ENCODE assay signal across 28 mouse cellular contexts in genomic region chr1:36562388-36562787, GRCm38 (mm10). TPM values are rescaled to one million over a fixed set of nuclear protein-coding genes. Genes with fewer than 3 reads are reported as not detected.
DNase-seq lines count a peak whose midpoint lies in the region; ATAC-seq lines count a peak whose summit lies in the region.
"Had no signal": no experiment of that assay in that cellular context is flagged by ENCODE, and none has a peak within 500 bp of the region (broad histone marks: within the 10 kb centered on the region; RNA-seq: fewer than 3 reads in every experiment).

No protein-coding gene starts in this region.

- H3K27me3 ChIP-seq in heart, embryonic 10.5 days (ENCODE audit: insufficient read depth, poor library complexity, severe bottlenecking), result 0 out of 2 replicates have a peak, but pooled peaks cover 6% of the 10 kb centered on the region
- no peaks in the 10 kb centered on the region for H3K27me3 ChIP-seq in kidney, embryonic 15.5 days
- H3K27me3 ChIP-seq: embryonic facial prominence, embryonic 15.5 days; Patski had no signal

- peak overlapping the region; percentile 47 for H3K27ac ChIP-seq in heart, embryonic 10.5 days
- H3K27ac ChIP-seq in kidney, embryonic 15.5 days, result peak overlapping the region; percentile 100; the same call in 1 of the 2 replicates
- H3K27ac ChIP-seq in brown adipose tissue, adult 24 weeks (replicated peaks; ENCODE audit: low read depth, low read length), result peak overlapping the region; percentile 95
- H3K27ac ChIP-seq: embryonic facial prominence, embryonic 15.5 days; forebrain, embryonic 10.5 days had no signal

- H3K9me3 ChIP-seq in heart, embryonic 10.5 days, result no peaks in the 10 kb centered on the region
- no peaks in the 10 kb centered on the region for H3K9me3 ChIP-seq in kidney, embryonic 15.5 days (replicated peaks)
- H3K9me3 ChIP-seq: embryonic facial prominence, embryonic 15.5 days; forebrain, embryonic 10.5 days; G1E had no signal

- peaks cover 82% of the 10 kb centered on the region for H3K4me1 ChIP-seq in heart, embryonic 10.5 days
- peaks cover 77% of the 10 kb centered on the region for H3K4me1 ChIP-seq in kidney, embryonic 15.5 days
- H3K4me1 ChIP-seq in brown adipose tissue, adult 24 weeks (ENCODE audit: control insufficient read depth, insufficient read depth, insufficient read length, low read length), result peaks cover 47% of the 10 kb centered on the region

- H3K4me2 ChIP-seq in kidney, embryonic 15.5 days, result no peak overlapping the region
- H3K4me2 ChIP-seq: embryonic facial prominence, embryonic 15.5 days; heart, embryonic 11.5 days had no signal

- WGBS in heart, embryonic 10.5 days, result 48% methylated on average over 4 of the region's 4 CpGs
- 56% methylated on average over 4 of the region's 4 CpGs for WGBS in kidney, embryonic 15.5 days

- ATAC-seq in kidney, embryonic 15.5 days (replicated peaks; ENCODE audit: low FRiP score), result no peak
- ATAC-seq: activated CD4-positive, CD25-positive, alpha-beta regulatory T cell, adult 4 months; forebrain, embryonic 14.5 days; hindbrain, embryonic 16.5 days; inflammation-experienced regulatory T-cells, adult 6 months; intestine, postnatal 0 days had no signal

- H3K4me3 ChIP-seq in heart, embryonic 10.5 days, result no peak overlapping the region
- no peak overlapping the region for H3K4me3 ChIP-seq in kidney, embryonic 15.5 days (replicated peaks)
- no peak overlapping the region for H3K4me3 ChIP-seq in brown adipose tissue, adult 24 weeks (ENCODE audit: insufficient read depth, low read depth, low read length)
- H3K4me3 ChIP-seq: embryonic facial prominence, embryonic 15.5 days; erythroblast, embryonic 14.5 days; forebrain, embryonic 10.5 days had no signal

- no peaks in the 10 kb centered on the region for H3K36me3 ChIP-seq in heart, embryonic 10.5 days
- no peaks in the 10 kb centered on the region for H3K36me3 ChIP-seq in kidney, embryonic 15.5 days
- H3K36me3 ChIP-seq: embryonic facial prominence, embryonic 15.5 days; forebrain, embryonic 10.5 days; G1E had no signal

- no peak for DNase-seq in heart, embryonic 10.5 days (ENCODE audit: low spot score)
- no peak for DNase-seq in heart, adult 8-10 months (ENCODE audit: low spot score)
- DNase-seq in kidney, adult 8-10 months, result no peak
- DNase-seq in testis, postnatal 14 days (ENCODE audit: low spot score), result no peak
- DNase-seq in cerebellum, adult 11 months, result no peak
- DNase-seq: adrenal gland, postnatal 25 days; cerebellum, adult 8-10 months; cerebellum, postnatal 14 days; embryo, embryonic 11 days; gastrocnemius, postnatal 10 days had no signal

- no peak overlapping the region for H3K9ac ChIP-seq in kidney, embryonic 15.5 days
- H3K9ac ChIP-seq: embryonic facial prominence, embryonic 15.5 days had no signal

RNA-seq across cellular contexts. Expression of gene Sema4c, which starts 4.2 kb away (rescaled TPM):
- 12.2 and 15.2 TPM in 2 replicates for polyA plus RNA-seq in heart, embryonic 10.5 days (2016; fragmentation: Nextera tagmentation; extraction: Ambion mirVana)
- 10 to 100 TPM; 10.8 to 13.4 (median 11.2) TPM for total RNA-seq in heart, adult 8-10 months (2022)
- 19.3 and 23.3 TPM in 2 replicates for polyA plus RNA-seq in kidney, embryonic 15.5 days (2015; fragmentation: Nextera tagmentation; extraction: Ambion mirVana)
- 4.1 and 6.7 TPM in 2 replicates for polyA plus RNA-seq in brown adipose tissue, adult 24 weeks (2012; ENCODE audit: insufficient read depth, insufficient read length, missing spikeins)
- polyA plus RNA-seq: G1E had no signal

RNA-seq across cellular contexts. Expression of gene Ankrd39, which starts 15.1 kb away (rescaled TPM):
- 23.9 and 24.5 TPM in 2 replicates for polyA plus RNA-seq in heart, embryonic 10.5 days (2016; fragmentation: Nextera tagmentation; extraction: Ambion mirVana)
- total RNA-seq in heart, adult 8-10 months (2022), result 1 to 10 TPM; 5.4 to 8.2 (median 7.1) TPM
- polyA plus RNA-seq in kidney, embryonic 15.5 days (2015; fragmentation: Nextera tagmentation; extraction: Ambion mirVana), result 26.2 and 26.3 TPM in 2 replicates
- polyA plus RNA-seq in brown adipose tissue, adult 24 weeks (2012; ENCODE audit: insufficient read depth, insufficient read length, missing spikeins), result 5.0 and 8.4 TPM in 2 replicates

RNA-seq across cellular contexts. Expression of gene Gm42417, which starts 23.2 kb away (rescaled TPM):
- 0.20 and 1.0 TPM in 2 replicates for polyA plus RNA-seq in heart, embryonic 10.5 days (2016; fragmentation: Nextera tagmentation; extraction: Ambion mirVana)
- 100 to 1,000 TPM; 132 to 332 (median 244) TPM for total RNA-seq in heart, adult 8-10 months (2022)
- 0.32 and 0.75 TPM in 2 replicates for polyA plus RNA-seq in kidney, embryonic 15.5 days (2015; fragmentation: Nextera tagmentation; extraction: Ambion mirVana)
- 4.1 and 7.8 TPM in 2 replicates for polyA plus RNA-seq in brown adipose tissue, adult 24 weeks (2012; ENCODE audit: insufficient read depth, insufficient read length, missing spikeins)
- total RNA-seq: adrenal gland, adult 18-20 months; adrenal gland, postnatal 25 days; common myeloid progenitor, adult 5-6 weeks; G1E had no signal
- polyA plus RNA-seq: embryonic facial prominence, embryonic 11.5 days; erythroblast, embryonic 14.5 days; forebrain, embryonic 10.5 days; forebrain, embryonic 14.5 days; heart, embryonic 11.5 days; heart, postnatal 0 days; hindbrain, embryonic 11.5 days had no signal

RNA-seq across cellular contexts. Expression of gene Ankrd23, which starts 25.7 kb away (rescaled TPM):
- polyA plus RNA-seq in heart, embryonic 10.5 days (2016; fragmentation: Nextera tagmentation; extraction: Ambion mirVana), result 16.7 and 19.0 TPM in 2 replicates
- 100 to 1,000 TPM; 251 to 540 (median 405) TPM for total RNA-seq in heart, adult 8-10 months (2022)
- 21.8 and 22.1 TPM in 2 replicates for polyA plus RNA-seq in kidney, embryonic 15.5 days (2015; fragmentation: Nextera tagmentation; extraction: Ambion mirVana)
- polyA plus RNA-seq in brown adipose tissue, adult 24 weeks (2012; ENCODE audit: insufficient read depth, insufficient read length, missing spikeins), result 17.9 and 25.2 TPM in 2 replicates

RNA-seq across cellular contexts. Expression of gene Cnnm3, which starts 50.7 kb away (rescaled TPM):
- 1.5 and 2.5 TPM in 2 replicates for polyA plus RNA-seq in heart, embryonic 10.5 days (2016; fragmentation: Nextera tagmentation; extraction: Ambion mirVana)
- total RNA-seq in heart, adult 8-10 months (2022), result 10 to 100 TPM in 3 of 4 experiments, 1 to 10 TPM in 1; 8.6 to 16.3 (median 11.7) TPM
- 3.7 and 4.0 TPM in 2 replicates for polyA plus RNA-seq in kidney, embryonic 15.5 days (2015; fragmentation: Nextera tagmentation; extraction: Ambion mirVana)
- 7.2 and 7.3 TPM in 2 replicates for polyA plus RNA-seq in brown adipose tissue, adult 24 weeks (2012; ENCODE audit: insufficient read depth, insufficient read length, missing spikeins)

Comparison
In these comparisons a context has a peak if more than half of its experiments do, and no peak if none do; other contexts are left out.
1. H3K27ac ChIP-seq: peak in every context shown above with its lines; median percentile 100 in kidney, embryonic 15.5 days; 95 in brown adipose tissue, adult 24 weeks; 47 in heart, embryonic 10.5 days.